Mouse (Mus musculus) hindbrain, embryonic 15.5 days (tissue): Measurements from ENCODE around the gene H2-K1. TPM values are rescaled to one million over a fixed set of nuclear protein-coding genes. Genes with fewer than 3 reads are reported as not detected.
"Not testable (repeated sequence)": the region's sequence is repeated elsewhere in the genome, so short reads cannot be mapped to it uniquely, and the experiment has no call there.

Experiments used
- ATAC-seq: fragments of 200-750 bp; cut with Nextera tagmentation; 2 replicates; pipeline ENCODE4 v1.8.0; 2017; ENCODE audit warnings: low read depth, moderate number of reproducible peaks, moderate TSS enrichment; ENCODE audit not compliant: low FRiP score
- H3K27ac ChIP-seq: fragments of 300-500 bp; sonication (generic); replicated peaks from 2 replicates; pipeline ENCODE4 v1.5.1; 2015; ENCODE audit warnings: mild to moderate bottlenecking, inconsistent platforms
- H3K27me3 ChIP-seq: fragments of 300-500 bp; sonication (generic); 2 replicates; pipeline ENCODE4 v1.6.1; 2015; ENCODE audit warnings: control low read depth, inconsistent platforms
- H3K36me3 ChIP-seq: fragments of 300-500 bp; sonication (generic); 2 replicates; pipeline ENCODE4 v1.6.1; 2015; ENCODE audit warnings: control low read depth, inconsistent platforms
- H3K4me1 ChIP-seq: fragments of 300-500 bp; sonication (generic); replicated peaks from 2 replicates; pipeline ENCODE4 v1.6.1; 2015; ENCODE audit warnings: control low read depth, inconsistent platforms
- H3K4me2 ChIP-seq: fragments of 300-500 bp; sonication (generic); 2 replicates; pipeline ENCODE4 v1.6.1; 2015; ENCODE audit warnings: moderate library complexity, mild to moderate bottlenecking, inconsistent platforms
- H3K4me3 ChIP-seq: fragments of 300-500 bp; sonication (generic); 2 replicates; pipeline ENCODE4 v1.5.1; 2015; ENCODE audit warnings: mild to moderate bottlenecking, inconsistent platforms
- H3K9ac ChIP-seq: fragments of 300-500 bp; sonication (generic); 2 replicates; pipeline ENCODE4 v1.6.1; 2015; ENCODE audit warnings: inconsistent platforms
- H3K9me3 ChIP-seq: fragments of 300-500 bp; sonication (generic); 2 replicates; pipeline ENCODE4 v1.6.1; 2016; ENCODE audit warnings: control low read depth, inconsistent platforms
- WGBS: fragments of 180-500 bp; shearing (Covaris S2); methylation state at CpG from one replicate; pipeline ENCODE4 v1.1.7; 2015; 5-methylcytosine and 5-hydroxymethylcytosine counted together
- polyA plus RNA-seq: library from polyadenylated mRNA; unstranded; fragments of >200 nt; fragmentation: Nextera tagmentation; extraction: Ambion mirVana; gene quantifications from 2 replicates; pipeline ENCODE4 v1.2.1, GENCODE M21; 2015

H2-K1 gene
- polyA plus RNA-seq, 1 experiment from 2014 or later = 19.5 TPM

DNA sequence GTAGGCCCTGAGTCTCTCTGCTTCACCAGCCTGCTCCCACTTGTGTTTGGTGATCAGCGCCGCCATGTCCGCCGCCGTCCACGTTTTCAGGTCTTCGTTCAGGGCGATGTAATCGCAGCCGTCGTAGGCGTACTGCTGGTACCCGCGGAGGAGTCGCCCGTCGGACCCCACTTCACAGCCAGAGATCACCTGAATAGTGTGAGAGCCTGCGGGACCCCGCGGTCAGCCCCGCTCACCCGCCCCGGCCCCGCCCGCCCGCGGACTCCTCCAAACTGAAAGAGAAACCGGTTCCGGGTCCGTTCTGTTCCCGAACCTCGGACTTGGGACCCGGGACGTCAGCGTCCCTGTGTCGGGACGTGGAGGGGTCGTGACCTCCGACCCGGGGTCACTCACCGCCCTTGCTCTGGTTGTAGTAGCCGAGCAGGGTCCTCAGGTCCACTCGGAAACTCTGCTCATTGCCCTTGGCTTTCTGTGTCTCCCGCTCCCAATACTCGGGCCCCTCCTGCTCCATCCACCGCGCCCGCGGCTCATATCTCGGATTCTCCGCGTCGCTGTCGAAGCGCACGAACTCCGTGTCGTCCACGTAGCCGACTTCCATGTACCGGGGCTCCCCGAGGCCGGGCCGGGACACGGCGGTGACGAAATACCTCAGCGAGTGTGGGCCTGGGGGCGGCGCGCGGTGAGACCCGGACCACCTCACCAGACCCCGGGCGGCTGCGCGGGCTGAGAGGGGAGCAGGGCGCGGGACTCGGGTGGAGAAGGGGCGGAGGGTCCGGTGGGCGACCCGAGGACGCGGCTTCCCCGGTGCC is 602 bp downstream of the H2-K1 start:
- Histone ChIP-seq H3K4me1 (peaks cover 13% of the 10 kb centered on the region), H3K36me3 (no peaks in the 10 kb centered on the region), H3K4me2 (peak overlapping the region; percentile 89), H3K27ac (no peak overlapping the region), H3K9ac (peak overlapping the region; percentile 33), H3K9me3 (no peaks in the 10 kb centered on the region), H3K27me3 (peaks cover 29% of the 10 kb centered on the region), H3K4me3 (peak overlapping the region; percentile 45)
- WGBS = 2% methylated on average over 87 of the region's 87 CpGs
- peak; percentile 30; the same call in 1 of the 2 replicates for ATAC-seq

GRCm38 (mm10) chr17:33998697-33999096 is 1.4 kb downstream of the H2-K1 start:
- Histone ChIP-seq H3K27me3 (peaks cover 29% of the 10 kb centered on the region), H3K4me1 (peaks cover 13% of the 10 kb centered on the region)
- not testable (repeated sequence) for H3K4me2 ChIP-seq, H3K36me3 ChIP-seq, H3K4me3 ChIP-seq, H3K9ac ChIP-seq, H3K9me3 ChIP-seq, H3K27ac ChIP-seq, ATAC-seq
- 67% methylated on average over 5 of the region's 5 CpGs for WGBS

DNA sequence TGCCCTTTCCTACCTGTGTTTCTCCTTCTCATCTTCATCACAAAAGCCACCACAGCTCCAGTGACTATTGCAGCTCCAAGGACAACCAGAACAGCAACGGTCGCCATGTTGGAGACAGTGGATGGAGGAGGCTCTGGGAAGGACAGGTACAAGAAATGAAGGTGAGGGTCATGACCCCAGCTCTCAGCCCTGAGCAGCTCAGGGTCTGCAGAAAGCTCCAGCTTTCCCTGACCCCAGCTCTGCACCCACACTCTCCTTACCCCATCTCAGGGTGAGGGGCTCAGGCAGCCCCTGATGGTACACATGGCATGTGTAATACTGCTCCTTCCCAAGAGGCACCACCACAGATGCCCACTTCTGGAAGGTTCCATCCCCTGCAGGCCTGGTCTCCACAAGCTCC is 3.1 kb downstream of the H2-K1 start:
- ATAC-seq, H3K4me3 ChIP-seq: not testable (repeated sequence)
- 98% methylated on average over 2 of the region's 2 CpGs for WGBS

GRCm38 (mm10) chr17:33995651-33996050 is 4.5 kb downstream of the H2-K1 start:
- no peaks in the 10 kb centered on the region for H3K36me3 ChIP-seq
- ATAC-seq = no peak
- no peak overlapping the region for H3K9ac ChIP-seq
- no peak overlapping the region for H3K27ac ChIP-seq
- H3K4me2 ChIP-seq = no peak overlapping the region
- no peaks in the 10 kb centered on the region for H3K9me3 ChIP-seq
- H3K27me3 ChIP-seq = peaks cover 15% of the 10 kb centered on the region
- WGBS = 70% methylated on average over 3 of the region's 3 CpGs
- peaks cover 13% of the 10 kb centered on the region for H3K4me1 ChIP-seq
- H3K4me3 ChIP-seq = no peak overlapping the region

More for the DNA sequence above, 3.1 kb downstream of the H2-K1 start:
- not testable (repeated sequence) for H3K36me3 ChIP-seq, H3K4me2 ChIP-seq, H3K9me3 ChIP-seq, H3K9ac ChIP-seq, H3K27ac ChIP-seq
- peaks cover 28% of the 10 kb centered on the region for H3K27me3 ChIP-seq
- H3K4me1 ChIP-seq = peaks cover 13% of the 10 kb centered on the region

DNA sequence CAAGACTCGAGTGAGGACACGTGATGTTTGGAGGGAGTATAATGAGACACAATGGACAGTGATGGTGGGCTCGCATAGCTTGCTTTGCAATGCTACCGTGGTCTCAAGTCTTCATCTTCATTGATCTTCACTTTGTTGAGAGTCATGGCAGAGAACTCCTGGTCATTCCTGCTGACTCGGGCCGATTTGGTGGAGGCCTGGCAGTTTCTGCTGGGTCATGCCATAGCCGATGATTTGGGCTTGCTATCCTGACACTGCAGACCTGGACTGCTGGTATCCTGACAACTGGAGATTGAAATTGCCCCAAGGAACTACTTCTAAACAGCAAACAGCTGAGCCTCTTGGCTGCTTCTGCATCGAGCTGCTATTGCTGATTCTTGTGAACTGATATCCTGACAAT is 5.2 kb downstream of the H2-K1 start:
- H3K27ac ChIP-seq = no peak overlapping the region
- H3K4me1 ChIP-seq = peaks cover 9% of the 10 kb centered on the region
- peaks cover 11% of the 10 kb centered on the region; the same call in 1 of the 2 replicates for H3K27me3 ChIP-seq
- WGBS = 88% methylated on average over 8 of the region's 8 CpGs
- H3K4me2 ChIP-seq = no peak overlapping the region
- H3K4me3 ChIP-seq = no peak overlapping the region
- no peak for ATAC-seq
- H3K9ac ChIP-seq = no peak overlapping the region
- no peaks in the 10 kb centered on the region for H3K9me3 ChIP-seq
- no peaks in the 10 kb centered on the region for H3K36me3 ChIP-seq

- H3K9me3 ChIP-seq = no peaks in the 10 kb centered on the region
- WGBS = 30% methylated on average over 10 of the region's 10 CpGs
- peak; percentile 48; the same call in 1 of the 2 replicates for ATAC-seq
- no peaks in the 10 kb centered on the region for H3K4me1 ChIP-seq
- H3K27me3 ChIP-seq = no peaks in the 10 kb centered on the region
- H3K9ac ChIP-seq = 0 out of 2 replicates have a peak overlapping the region, but pooled peaks have one; percentile 6
- 0 out of 2 replicates have a peak overlapping the region, but pooled peaks have one; percentile 9 for H3K4me2 ChIP-seq
- no peaks in the 10 kb centered on the region for H3K36me3 ChIP-seq
- H3K27ac ChIP-seq = no peak overlapping the region
- no peak overlapping the region for H3K4me3 ChIP-seq
Observed at GRCm38 (mm10) chr17:33991788-33992664, 8.1 kb downstream of the H2-K1 start.

- Histone ChIP-seq H3K4me1 (peaks cover 27% of the 10 kb centered on the region), H3K4me3 (peak overlapping the region; percentile 66), H3K27me3 (peaks cover 28% of the 10 kb centered on the region), H3K9ac (peak overlapping the region; percentile 68; the same call in 1 of the 2 replicates), H3K4me2 (peak overlapping the region; percentile 70), H3K27ac (peak overlapping the region; percentile 93)
- ATAC-seq, H3K36me3 ChIP-seq, H3K9me3 ChIP-seq: not testable (repeated sequence)
- WGBS = 9% methylated on average over 8 of the region's 8 CpGs
Observed at GRCm38 (mm10) chr17:33982136-33982535, 18.0 kb downstream of the H2-K1 start.

DNA sequence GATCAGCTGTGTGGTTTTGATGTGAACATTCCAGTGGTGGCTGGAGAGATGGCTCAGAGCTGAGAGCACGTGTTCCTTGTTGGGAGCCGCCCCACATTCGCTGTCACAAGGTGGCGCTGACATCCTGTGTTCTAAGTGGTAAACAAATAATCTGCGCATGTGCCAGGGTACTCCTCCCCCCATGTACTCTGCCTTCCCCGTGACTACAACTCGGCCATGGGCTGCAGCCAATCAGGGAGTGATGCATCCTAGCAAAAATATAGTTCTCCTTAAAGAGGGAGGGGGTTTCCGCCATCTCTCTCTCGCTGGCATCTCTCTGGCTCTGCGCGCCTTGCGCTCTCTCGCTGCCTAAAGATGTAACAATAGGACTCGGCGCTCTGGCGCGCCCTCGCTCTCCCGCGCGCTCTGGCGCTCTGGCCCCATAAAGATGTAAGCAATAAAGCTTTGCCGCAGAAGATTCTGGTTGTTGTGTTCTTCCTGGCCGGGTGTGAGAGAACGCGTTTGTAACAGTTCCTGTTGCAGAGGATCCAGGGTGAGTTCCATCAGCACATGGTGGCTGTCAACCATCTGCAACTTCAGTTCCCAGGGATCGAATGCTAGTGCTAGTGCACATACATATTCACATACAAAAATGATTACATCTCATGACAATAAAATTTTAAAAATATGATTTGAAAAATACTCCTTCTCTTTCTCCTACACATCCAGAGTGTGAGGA is 18.8 kb downstream of the H2-K1 start:
- Histone ChIP-seq H3K27ac (peak overlapping the region; percentile 93), H3K4me1 (peaks cover 27% of the 10 kb centered on the region), H3K4me3 (peak overlapping the region; percentile 66), H3K27me3 (peaks cover 36% of the 10 kb centered on the region), H3K9ac (peak overlapping the region; percentile 68), H3K4me2 (peak overlapping the region; percentile 70)
- H3K36me3 ChIP-seq, H3K9me3 ChIP-seq: not testable (repeated sequence)
- 1% methylated on average over 27 of the region's 27 CpGs for WGBS
- peak; percentile 96 for ATAC-seq

DNA sequence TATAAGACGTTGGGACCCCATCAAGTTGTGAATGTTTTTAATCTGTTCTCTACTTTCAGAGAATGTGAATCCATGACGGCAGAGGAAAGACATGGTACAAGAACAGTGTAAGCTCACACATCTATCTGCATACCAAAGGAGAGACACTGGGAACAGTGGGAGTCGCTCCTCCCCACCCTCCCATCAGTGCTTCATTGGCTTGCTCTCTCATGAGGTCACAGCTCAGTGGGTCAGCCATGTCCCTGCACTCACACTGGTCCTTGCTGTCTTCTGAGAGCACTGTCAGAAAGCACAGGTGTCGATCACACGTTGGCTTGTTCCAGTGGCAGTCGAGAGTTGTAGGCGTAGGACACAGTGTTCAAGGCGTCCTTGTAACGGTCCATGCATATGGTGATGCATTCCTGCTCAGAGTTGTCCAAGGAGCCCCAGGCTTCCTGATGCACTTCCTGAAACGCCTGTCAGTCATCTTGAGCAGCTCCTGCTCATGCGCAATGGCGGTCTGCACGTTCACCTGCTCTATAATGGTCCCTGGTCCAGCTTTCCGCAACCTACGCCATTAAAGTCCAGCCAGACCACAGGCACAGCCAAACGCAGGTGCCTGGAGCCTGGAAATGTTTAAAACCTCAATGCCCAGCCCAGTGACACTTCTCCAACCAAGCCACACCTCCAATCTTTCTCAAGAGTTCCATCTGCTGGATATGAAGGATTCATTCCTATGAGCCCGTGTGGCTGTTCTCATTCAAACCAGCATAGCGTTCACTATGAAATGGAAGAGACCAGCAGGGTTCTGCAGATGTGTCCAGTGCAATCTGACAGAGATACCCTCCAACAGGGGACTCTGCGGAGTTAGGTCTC is 19.7 kb downstream of the H2-K1 start:
- Histone ChIP-seq H3K4me3 (0 out of 2 replicates have a peak overlapping the region, but pooled peaks have one; percentile 66), H3K27me3 (peaks cover 45% of the 10 kb centered on the region), H3K4me2 (peak overlapping the region; percentile 70), H3K27ac (peak overlapping the region; percentile 93), H3K9ac (0 out of 2 replicates have a peak overlapping the region, but pooled peaks have one; percentile 18), H3K9me3 (no peaks in the 10 kb centered on the region), H3K36me3 (no peaks in the 10 kb centered on the region), H3K4me1 (peaks cover 27% of the 10 kb centered on the region)
- peak; percentile 11; the same call in 1 of the 2 replicates for ATAC-seq
- WGBS = 80% methylated on average over 19 of the region's 19 CpGs

DNA sequence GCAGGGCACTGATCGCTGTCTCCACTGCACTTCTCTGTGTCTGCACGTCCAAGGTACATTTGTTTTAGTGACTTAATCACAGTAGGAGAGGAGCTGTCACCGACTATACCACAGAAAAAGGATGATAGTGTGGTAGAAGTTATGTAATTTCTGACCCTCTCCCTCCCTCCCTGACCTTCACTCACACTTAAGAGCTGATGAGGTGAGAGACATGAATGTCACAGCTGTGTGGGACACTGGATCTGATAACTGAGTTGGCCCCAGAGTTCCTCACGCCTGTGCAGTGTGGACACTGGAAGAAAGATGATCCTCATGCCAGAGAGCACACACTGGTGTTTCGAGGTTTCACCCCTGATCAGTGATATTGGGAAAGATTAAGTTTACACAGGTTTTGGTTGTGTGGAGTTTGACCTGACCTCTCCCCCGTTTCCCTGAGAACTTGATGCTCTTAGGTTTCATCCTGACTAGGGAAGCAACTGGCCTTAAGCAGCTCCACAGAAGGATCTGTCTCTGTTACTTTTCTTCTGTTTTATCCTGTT is 20.6 kb downstream of the H2-K1 start:
- Histone ChIP-seq H3K4me2 (no peak overlapping the region), H3K27ac (no peak overlapping the region), H3K4me1 (peaks cover 27% of the 10 kb centered on the region), H3K27me3 (peaks cover 46% of the 10 kb centered on the region), H3K9ac (no peak overlapping the region), H3K36me3 (no peaks in the 10 kb centered on the region), H3K4me3 (no peak overlapping the region), H3K9me3 (no peaks in the 10 kb centered on the region)
- 77% methylated on average over 6 of the region's 6 CpGs for WGBS
- ATAC-seq = no peak
